Mouse (Mus musculus) forebrain, embryonic 10.5 days (tissue): Measurements from ENCODE around the gene Gm21983. TPM values are rescaled to one million over a fixed set of nuclear protein-coding genes. Genes with fewer than 3 reads are reported as not detected.

Experiments
- DNase-seq: peaks from one replicate; pipeline ENCODE4 v3.0.0-alpha.2; 2017; ENCODE audit warnings: low spot score; ENCODE audit errors: extremely low spot score
- H3K27ac ChIP-seq: fragments of 300-500 bp; sonication (generic); 2 replicates; pipeline ENCODE4 v1.5.1; 2016; ENCODE audit warnings: mild to moderate bottlenecking
- H3K27me3 ChIP-seq: fragments of 300-500 bp; sonication (generic); 2 replicates; pipeline ENCODE4 v1.6.1; 2016; ENCODE audit warnings: mild to moderate bottlenecking; ENCODE audit not compliant: poor library complexity, severe bottlenecking
- H3K36me3 ChIP-seq: fragments of 300-500 bp; sonication (generic); replicated peaks from 2 replicates; pipeline ENCODE4 v1.6.1; 2016; ENCODE audit warnings: mild to moderate bottlenecking, moderate library complexity
- H3K4me1 ChIP-seq: fragments of 300-500 bp; sonication (generic); 2 replicates; pipeline ENCODE4 v1.6.1; 2016
- H3K4me3 ChIP-seq: fragments of 300-500 bp; sonication (generic); 2 replicates; pipeline ENCODE4 v1.5.1; 2016; ENCODE audit warnings: mild to moderate bottlenecking, moderate library complexity
- H3K9me3 ChIP-seq: fragments of 300-500 bp; sonication (generic); 2 replicates; pipeline ENCODE4 v1.6.1; 2016; ENCODE audit warnings: mild to moderate bottlenecking, moderate library complexity
- WGBS: fragments of 180-500 bp; shearing (Covaris S2); methylation state at CpG from one replicate; pipeline ENCODE4 v1.1.7; 2016; 5-methylcytosine and 5-hydroxymethylcytosine counted together
- polyA plus RNA-seq: library from polyadenylated mRNA; unstranded; fragments of >200 nt; fragmentation: Nextera tagmentation; extraction: Ambion mirVana; gene quantifications from 2 replicates; pipeline ENCODE4 v1.2.1, GENCODE M21; 2016

Gm21983 gene
- polyA plus RNA-seq, 1 experiment from 2014 or later = not detected

DNA sequence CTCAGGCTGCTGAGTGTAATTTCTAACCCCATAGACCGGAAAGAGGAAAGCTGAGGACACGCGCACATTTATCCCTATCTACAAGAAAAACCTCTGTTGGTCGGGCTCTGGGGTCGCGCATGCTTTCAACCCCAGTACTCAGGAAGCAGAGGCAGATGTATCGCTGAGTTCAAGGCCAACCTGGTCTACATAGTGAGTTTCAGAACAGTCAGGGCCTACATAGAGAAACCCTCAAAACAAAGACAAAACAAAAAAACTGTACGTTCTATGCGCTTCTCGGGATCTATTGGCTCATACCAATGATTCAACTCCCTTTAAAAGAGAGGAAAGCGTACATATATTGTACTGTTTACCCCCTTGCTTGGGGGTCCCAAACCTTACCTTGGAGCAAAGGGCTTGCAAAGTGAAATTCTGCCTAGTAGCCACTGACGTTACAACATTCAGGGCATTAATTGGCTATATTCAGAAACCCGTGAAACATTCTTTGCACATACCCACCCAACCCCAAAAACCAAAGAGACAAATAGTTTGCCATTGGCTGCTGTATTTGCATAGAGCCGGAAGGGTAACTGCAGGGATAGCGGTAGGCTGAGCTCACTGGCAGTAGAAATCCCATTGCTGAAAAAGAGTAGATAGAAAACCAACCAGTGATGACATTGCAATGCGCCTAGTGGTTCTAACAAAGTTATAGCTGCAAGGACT, 1.5 kb downstream of the Gm21983 start:
- no peak for DNase-seq
- peak overlapping the region; percentile 62 for H3K4me3 ChIP-seq
- H3K9me3 ChIP-seq = no peaks in the 10 kb centered on the region
- peak overlapping the region; percentile 86 for H3K27ac ChIP-seq
- peaks cover 31% of the 10 kb centered on the region for H3K36me3 ChIP-seq
- H3K4me1 ChIP-seq = peaks cover 24% of the 10 kb centered on the region
- H3K27me3 ChIP-seq = no peaks in the 10 kb centered on the region
- 49% methylated on average over 16 of the region's 16 CpGs for WGBS

DNA sequence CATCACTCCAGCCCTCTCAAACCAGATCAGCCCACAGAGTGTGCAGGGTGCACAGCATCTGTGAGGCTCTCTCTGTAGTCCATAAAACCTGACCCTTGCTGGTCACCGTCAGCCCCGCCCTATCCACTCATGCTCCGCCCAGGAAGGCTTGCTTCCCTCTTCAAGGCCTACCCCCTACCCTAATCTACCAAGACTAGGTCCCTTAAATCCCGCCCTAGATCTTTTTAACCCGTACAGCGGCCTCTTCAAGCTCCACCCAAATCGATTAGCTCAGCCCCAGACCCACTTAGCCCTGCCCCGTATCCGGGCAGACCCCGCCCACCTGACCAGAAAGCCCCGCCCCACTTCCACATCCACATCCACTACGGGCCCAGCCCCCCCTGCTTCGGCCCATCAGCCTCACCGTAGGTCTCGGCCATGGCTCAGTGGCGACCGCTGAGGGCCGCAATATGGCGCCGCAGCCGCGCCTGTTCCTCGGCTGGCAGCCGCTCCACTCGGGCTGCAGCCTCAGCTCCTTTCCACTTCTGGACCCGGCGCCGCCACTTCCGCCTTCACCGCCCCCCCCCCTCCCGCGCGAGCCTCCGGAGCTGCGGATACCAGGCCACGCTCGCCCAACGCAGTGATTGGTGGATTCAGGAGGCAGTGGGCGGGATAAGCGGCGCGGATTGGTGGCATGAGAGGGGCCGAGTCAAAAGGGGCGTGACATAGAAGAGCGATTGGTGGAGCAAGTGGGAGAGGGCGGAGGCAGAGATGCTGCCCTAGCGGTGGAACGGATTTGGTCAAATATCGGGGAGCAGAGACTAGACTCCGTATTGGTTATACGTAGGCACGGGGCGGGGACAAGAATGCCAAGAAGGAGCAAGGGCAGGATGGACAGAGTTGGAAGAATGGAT, 2.3 kb downstream of the Gm21983 start, which contains the start of gene Rab4b:
TSS of gene Rab4b (minus strand) at position 573 of the 893 bp plus-strand sequence.
- WGBS = under 1% methylated on average over 53 of the region's 53 CpGs
- peak within 1 kb of the TSS; percentile 62 for H3K4me3 ChIP-seq
- peak; percentile 100 for DNase-seq
- peaks cover 33% of the 10 kb centered on the region for H3K36me3 ChIP-seq
- H3K27me3 ChIP-seq = no peaks in the 10 kb centered on the region
- peak within 1 kb of the TSS; percentile 86 for H3K27ac ChIP-seq
- no peaks in the 10 kb centered on the region for H3K9me3 ChIP-seq
- peaks cover 24% of the 10 kb centered on the region for H3K4me1 ChIP-seq

- no peak for DNase-seq
- 23% methylated on average over 4 of the region's 4 CpGs for WGBS
- peaks cover 24% of the 10 kb centered on the region for H3K4me1 ChIP-seq
- H3K27me3 ChIP-seq = no peaks in the 10 kb centered on the region
- H3K27ac ChIP-seq = peak overlapping the region; percentile 86
- peaks cover 32% of the 10 kb centered on the region for H3K36me3 ChIP-seq
- H3K4me3 ChIP-seq = peak overlapping the region; percentile 62
- H3K9me3 ChIP-seq = no peaks in the 10 kb centered on the region
Measured at GRCm38 (mm10) chr7:27177942-27178323, 3.0 kb downstream of the Gm21983 start.

DNA sequence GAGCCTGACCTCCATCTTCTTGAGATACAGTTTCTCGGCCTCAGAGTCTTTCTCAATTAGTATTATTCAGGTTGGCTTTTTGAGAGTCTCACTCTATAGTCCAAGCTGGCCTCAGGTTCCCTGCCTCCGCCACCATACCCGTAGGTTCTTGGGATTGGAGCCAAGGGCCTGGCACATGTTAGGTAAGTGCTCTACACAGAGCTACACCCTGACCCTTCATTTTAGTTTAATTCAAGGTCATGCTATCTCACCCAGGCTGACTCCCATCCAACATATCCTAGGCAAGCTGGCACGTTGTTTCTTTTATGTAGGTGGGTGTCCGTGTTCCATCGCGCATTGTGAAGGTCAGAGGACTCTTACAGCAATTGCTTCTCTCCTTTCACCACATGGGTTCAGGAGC, 6.0 kb downstream of the Gm21983 start:
- no peak for DNase-seq
- H3K27me3 ChIP-seq = no peaks in the 10 kb centered on the region
- peaks cover 15% of the 10 kb centered on the region for H3K4me1 ChIP-seq
- no peak overlapping the region for H3K27ac ChIP-seq
- WGBS = 91% methylated on average over 7 of the region's 7 CpGs
- no peak overlapping the region for H3K4me3 ChIP-seq
- peaks cover 50% of the 10 kb centered on the region for H3K36me3 ChIP-seq
- H3K9me3 ChIP-seq = no peaks in the 10 kb centered on the region

- Histone ChIP-seq H3K9me3 (no peaks in the 10 kb centered on the region), H3K27ac (no peak overlapping the region), H3K4me3 (no peak overlapping the region), H3K27me3 (no peaks in the 10 kb centered on the region), H3K36me3 (peaks cover 50% of the 10 kb centered on the region), H3K4me1 (peaks cover 11% of the 10 kb centered on the region)
- 94% methylated on average over 15 of the region's 15 CpGs for WGBS
- no peak for DNase-seq
Measured at GRCm38 (mm10) chr7:27174496-27174895, 6.4 kb downstream of the Gm21983 start.

GRCm38 (mm10) chr7:27170981-27171380, 9.9 kb downstream of the Gm21983 start:
- Histone ChIP-seq H3K27ac (no peak overlapping the region), H3K4me1 (peaks cover 9% of the 10 kb centered on the region), H3K36me3 (peaks cover 53% of the 10 kb centered on the region), H3K9me3 (no peaks in the 10 kb centered on the region), H3K27me3 (no peaks in the 10 kb centered on the region), H3K4me3 (no peak overlapping the region)
- no peak for DNase-seq
- WGBS = 87% methylated on average over 3 of the region's 3 CpGs

GRCm38 (mm10) chr7:27168371-27168770, 12.5 kb downstream of the Gm21983 start:
- 0 out of 2 replicates have a peak overlapping the region, but pooled peaks have one; percentile 4 for H3K4me3 ChIP-seq
- H3K27ac ChIP-seq = no peak overlapping the region
- H3K9me3 ChIP-seq = no peaks in the 10 kb centered on the region
- peaks cover 50% of the 10 kb centered on the region for H3K36me3 ChIP-seq
- no peak for DNase-seq
- WGBS = 89% methylated on average over 5 of the region's 5 CpGs
- H3K4me1 ChIP-seq = peaks cover 34% of the 10 kb centered on the region
- H3K27me3 ChIP-seq = no peaks in the 10 kb centered on the region

DNA sequence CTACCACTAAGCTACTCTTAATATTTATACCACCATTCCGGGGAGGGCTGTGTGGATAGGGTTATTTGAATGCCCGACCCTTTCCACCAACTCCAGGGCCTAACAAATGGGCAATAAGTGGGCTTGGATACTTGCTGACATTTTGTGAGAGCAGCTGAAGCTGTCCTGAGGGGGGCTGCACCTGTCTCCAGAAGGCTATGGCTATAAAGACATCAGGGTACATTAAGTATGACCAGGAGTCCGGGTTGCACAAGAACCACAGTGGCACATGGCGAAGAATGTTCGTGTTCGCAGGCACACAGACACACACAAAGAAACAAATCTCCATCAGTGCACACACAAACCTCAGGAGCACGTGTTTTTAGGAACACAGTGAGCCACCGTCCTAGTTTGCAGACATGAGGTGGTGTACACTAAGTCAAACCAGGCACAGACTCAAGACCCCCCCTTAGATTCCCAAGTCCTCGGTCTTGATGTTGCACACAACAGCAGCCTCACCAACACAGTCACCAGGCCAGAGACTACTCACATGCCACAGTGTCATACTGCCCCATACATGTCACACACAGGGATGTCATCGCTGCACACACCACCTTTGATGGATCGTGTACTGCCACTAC, 13.3 kb downstream of the Gm21983 start:
- peak overlapping the region; percentile 98 for H3K27ac ChIP-seq
- no peaks in the 10 kb centered on the region for H3K9me3 ChIP-seq
- H3K27me3 ChIP-seq = no peaks in the 10 kb centered on the region
- peaks cover 51% of the 10 kb centered on the region for H3K36me3 ChIP-seq
- no peak for DNase-seq
- H3K4me1 ChIP-seq = peaks cover 42% of the 10 kb centered on the region
- peak overlapping the region; percentile 77 for H3K4me3 ChIP-seq
- 82% methylated on average over 11 of the region's 11 CpGs for WGBS

- 2% methylated on average over 61 of the region's 61 CpGs for WGBS
- peaks cover 51% of the 10 kb centered on the region for H3K36me3 ChIP-seq
- no peaks in the 10 kb centered on the region for H3K9me3 ChIP-seq
- no peaks in the 10 kb centered on the region for H3K27me3 ChIP-seq
- peak; percentile 94 for DNase-seq
- peak within 1 kb of the TSS; percentile 77 for H3K4me3 ChIP-seq
- peaks cover 45% of the 10 kb centered on the region for H3K4me1 ChIP-seq
- H3K27ac ChIP-seq = peak within 1 kb of the TSS; percentile 98
Measured at GRCm38 (mm10) chr7:27166614-27167474, 14.0 kb downstream of the Gm21983 start, which contains the start of gene Egln2. Gene Egln2, minus strand, starts transcription at chr7:27166802.

- Histone ChIP-seq H3K9me3 (no peaks in the 10 kb centered on the region), H3K4me1 (peaks cover 50% of the 10 kb centered on the region), H3K27ac (peak overlapping the region; percentile 98), H3K4me3 (peak overlapping the region; percentile 77), H3K27me3 (no peaks in the 10 kb centered on the region), H3K36me3 (peaks cover 52% of the 10 kb centered on the region)
- no peak for DNase-seq
- under 1% methylated on average over 35 of the region's 43 CpGs for WGBS
Measured at GRCm38 (mm10) chr7:27166229-27166613, 14.7 kb downstream of the Gm21983 start.

DNA sequence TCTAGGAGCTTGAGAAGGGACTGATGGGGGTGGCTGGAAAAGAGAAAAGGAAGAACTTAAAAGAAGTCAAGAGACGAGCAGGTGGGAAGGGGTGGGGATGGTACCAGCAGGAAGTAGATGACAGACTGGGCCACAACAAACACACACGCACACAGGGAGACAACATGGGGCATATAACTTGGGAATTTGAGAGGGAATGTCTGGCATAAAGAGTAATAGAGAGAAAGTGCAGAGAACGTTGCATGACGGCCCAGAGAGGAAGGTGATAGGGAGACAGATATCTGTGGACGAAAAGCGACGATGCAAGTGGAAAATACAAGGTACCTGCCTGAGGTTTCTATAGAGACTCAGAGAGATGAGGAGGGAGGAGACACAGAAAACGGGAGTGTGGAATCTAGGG, 15.2 kb downstream of the Gm21983 start:
- H3K27me3 ChIP-seq = no peaks in the 10 kb centered on the region
- peaks cover 54% of the 10 kb centered on the region for H3K4me1 ChIP-seq
- no peak for DNase-seq
- WGBS = 7% methylated on average over 8 of the region's 8 CpGs
- peaks cover 52% of the 10 kb centered on the region for H3K36me3 ChIP-seq
- H3K4me3 ChIP-seq = peak overlapping the region; percentile 77
- peak overlapping the region; percentile 98 for H3K27ac ChIP-seq
- no peaks in the 10 kb centered on the region for H3K9me3 ChIP-seq
